Mouse (Mus musculus): ENCODE results near the gene Dhrs4. TPM values are rescaled to one million over a fixed set of nuclear protein-coding genes. Genes with fewer than 3 reads are reported as not detected.

Dhrs4 gene
- 17.0 TPM for polyA plus RNA-seq (2015; fragmentation: Illumina TruSeq; extraction: RNeasy Lipid Tissue Mini Kit (QIAGEN cat#74804); ENCODE audit: insufficient read depth, low read depth, low replicate concordance)

DNA sequence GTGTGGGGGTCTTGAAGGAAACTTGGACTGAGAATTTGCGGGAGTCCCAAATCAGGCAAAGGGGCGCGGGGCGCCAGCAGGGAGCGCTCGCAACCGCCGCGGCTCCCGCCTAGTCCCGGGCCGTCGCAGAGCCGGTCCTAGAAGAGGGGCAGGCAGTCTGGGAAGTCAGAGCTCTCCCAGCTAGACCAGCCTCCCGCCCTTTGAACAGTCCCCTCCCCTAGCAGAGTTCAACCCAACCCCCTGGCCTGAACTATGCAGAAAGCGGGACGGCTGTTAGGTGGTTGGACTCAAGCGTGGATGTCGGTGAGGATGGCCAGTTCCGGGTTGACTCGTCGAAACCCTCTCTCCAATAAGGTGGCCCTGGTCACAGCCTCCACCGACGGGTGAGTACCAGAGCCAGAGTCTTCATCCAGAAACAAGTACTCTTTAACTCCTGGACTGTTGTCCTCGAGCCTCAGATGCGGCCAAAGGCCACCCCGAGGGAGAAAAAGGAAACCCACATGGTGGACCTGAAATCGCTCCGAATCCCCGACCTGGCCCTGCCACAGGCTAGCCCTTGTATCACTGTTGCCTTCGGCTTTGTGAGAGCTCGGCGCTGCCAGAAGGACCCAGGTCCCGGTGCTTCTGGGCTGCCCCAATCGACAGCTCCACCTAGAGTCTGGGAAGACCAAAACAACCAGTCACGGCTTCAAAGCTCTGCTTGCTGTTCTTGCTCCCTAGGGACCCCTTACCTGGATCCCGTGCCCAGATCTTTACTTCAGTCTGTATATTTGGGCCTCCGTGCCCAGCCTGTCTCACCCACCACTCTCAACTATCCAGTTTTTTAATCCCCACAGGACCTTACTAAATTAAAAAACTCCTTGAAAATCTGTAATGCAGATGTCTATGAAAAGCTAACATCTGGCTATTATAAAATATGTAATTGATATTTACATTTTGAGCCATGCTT, at the start of gene Dhrs4:
Dhrs4 (plus strand) TSS at position 108 of the 949 bp plus-strand sequence.

DNA sequence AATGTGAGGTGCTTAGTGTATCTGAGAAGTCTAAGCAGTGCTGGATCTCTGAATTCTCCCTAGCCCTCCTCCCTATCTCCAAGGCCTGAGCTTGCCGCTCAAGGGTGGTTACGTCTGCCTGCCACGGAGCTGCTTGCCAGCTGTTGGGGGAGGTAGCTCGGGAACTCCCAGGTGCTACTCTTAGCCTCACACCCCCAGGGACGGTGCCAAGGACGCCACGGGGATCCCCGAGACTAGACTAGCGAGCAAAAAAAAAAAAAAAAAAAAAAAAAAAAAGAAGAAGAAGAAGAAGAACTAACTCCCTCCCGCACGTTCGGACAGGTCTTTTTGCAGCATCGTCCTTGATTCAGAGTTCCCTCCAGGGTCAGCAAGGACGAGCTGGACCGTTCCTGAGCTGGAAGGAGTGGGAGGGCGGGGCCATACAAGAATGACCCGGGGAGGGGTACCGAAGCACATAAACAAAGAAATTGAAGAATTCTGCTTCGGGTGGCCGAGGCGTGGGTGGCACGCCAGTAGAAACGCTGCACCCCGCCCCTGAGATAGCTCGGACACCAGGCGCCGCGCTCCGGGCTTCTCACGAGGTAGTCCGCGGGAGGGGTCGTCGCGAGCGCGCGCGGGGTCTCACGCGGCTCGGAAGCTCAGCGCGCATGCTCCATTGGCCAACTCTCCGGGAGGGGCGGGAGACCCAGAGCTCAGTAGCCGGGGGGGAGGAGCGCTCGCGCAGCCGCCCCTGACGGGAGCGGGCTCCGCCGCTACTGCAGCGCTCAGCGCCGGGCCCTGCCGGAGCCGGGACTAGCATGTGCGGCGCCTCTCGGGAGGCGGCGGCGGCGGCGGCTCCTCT, 12.0 kb downstream of the Dhrs4 start, which contains the start of gene Carmil3:
Carmil3 (plus strand) TSS at position 291 of the 841 bp plus-strand sequence.

DNA sequence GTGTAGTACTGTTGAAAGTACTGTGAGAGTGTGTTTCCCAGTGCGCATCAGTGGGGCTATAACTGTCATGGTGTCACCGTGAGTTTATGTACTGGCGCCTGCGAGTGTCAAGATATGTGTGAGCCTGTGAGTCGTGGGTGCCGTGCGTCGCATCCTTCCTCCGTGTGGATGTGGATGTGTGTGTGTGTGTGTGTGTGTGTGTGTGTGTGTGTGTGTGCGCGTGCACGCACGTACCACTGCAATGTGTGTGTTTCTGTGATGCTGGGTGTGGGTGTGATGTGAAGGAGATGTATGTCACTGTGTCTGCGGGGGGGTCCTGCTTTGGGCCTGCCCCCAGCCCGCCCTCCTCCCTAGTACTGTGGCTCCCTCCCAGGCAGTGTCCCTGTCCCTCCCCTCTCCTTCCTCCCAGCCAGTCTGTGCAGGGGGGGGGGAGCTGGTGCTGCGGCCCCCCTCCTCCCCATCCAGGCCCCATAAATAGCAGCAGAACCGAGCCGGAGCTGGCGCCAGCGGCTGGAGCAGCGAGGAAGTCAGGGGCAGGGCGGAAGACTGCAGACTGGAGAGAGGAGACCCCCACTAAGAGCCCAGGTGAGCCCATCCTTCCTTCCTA, 31.7 kb downstream of the Dhrs4 start, which contains the start of gene Cpne6:
Cpne6 (plus strand) TSS at position 321 of the 607 bp plus-strand sequence.

DNA sequence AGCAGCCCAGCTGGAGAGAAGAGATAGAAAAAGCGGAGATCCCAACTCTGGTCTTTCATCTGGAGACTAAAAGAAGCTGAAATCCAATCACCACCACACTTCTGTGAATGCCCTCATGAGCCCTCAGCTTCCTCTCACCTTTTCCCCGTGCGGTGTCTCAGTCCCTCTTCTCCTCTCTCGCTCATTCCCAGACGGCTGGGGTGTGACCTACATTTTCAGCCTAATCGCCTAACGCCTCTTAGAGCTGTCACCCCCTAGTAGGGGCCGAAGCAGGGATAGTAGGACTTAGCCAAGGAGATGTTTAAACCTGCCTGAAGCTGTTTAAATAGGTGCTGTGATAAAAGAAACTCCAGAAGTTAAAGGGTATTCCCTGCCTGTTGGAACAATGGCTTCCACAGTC, 46.2 kb downstream of the Dhrs4 start, which contains the start of gene Nrl:
Nrl (minus strand) TSS at position 197 of the 400 bp plus-strand sequence.

Other genes starting within 250 kb of the Dhrs4 start
- 11.7 TPM for gene Carmil3, start 11.9 kb downstream of the Dhrs4 start, polyA plus RNA-seq (2015; fragmentation: Illumina TruSeq; extraction: RNeasy Lipid Tissue Mini Kit (QIAGEN cat#74804); ENCODE audit: insufficient read depth, low read depth, low replicate concordance)
- not detected for gene Cpne6, start 31.7 kb downstream of the Dhrs4 start, polyA plus RNA-seq (2015; fragmentation: Illumina TruSeq; extraction: RNeasy Lipid Tissue Mini Kit (QIAGEN cat#74804); ENCODE audit: insufficient read depth, low read depth, low replicate concordance)
- not detected for gene Nrl, start 46.2 kb downstream of the Dhrs4 start, polyA plus RNA-seq (2015; fragmentation: Illumina TruSeq; extraction: RNeasy Lipid Tissue Mini Kit (QIAGEN cat#74804); ENCODE audit: insufficient read depth, low read depth, low replicate concordance)
- gene Pck2, start 61.5 kb downstream of the Dhrs4 start, polyA plus RNA-seq (2015; fragmentation: Illumina TruSeq; extraction: RNeasy Lipid Tissue Mini Kit (QIAGEN cat#74804); ENCODE audit: insufficient read depth, low read depth, low replicate concordance): 29.0 TPM
- 38.9 TPM for gene Dcaf11, start 81.2 kb downstream of the Dhrs4 start, polyA plus RNA-seq (2015; fragmentation: Illumina TruSeq; extraction: RNeasy Lipid Tissue Mini Kit (QIAGEN cat#74804); ENCODE audit: insufficient read depth, low read depth, low replicate concordance)
- gene A730061H03Rik, start 81.6 kb downstream of the Dhrs4 start, polyA plus RNA-seq (2015; fragmentation: Illumina TruSeq; extraction: RNeasy Lipid Tissue Mini Kit (QIAGEN cat#74804); ENCODE audit: insufficient read depth, low read depth, low replicate concordance): not detected
- not detected for gene Fitm1, start 96.9 kb downstream of the Dhrs4 start, polyA plus RNA-seq (2015; fragmentation: Illumina TruSeq; extraction: RNeasy Lipid Tissue Mini Kit (QIAGEN cat#74804); ENCODE audit: insufficient read depth, low read depth, low replicate concordance)
- gene Psme1, start 99.4 kb downstream of the Dhrs4 start, polyA plus RNA-seq (2015; fragmentation: Illumina TruSeq; extraction: RNeasy Lipid Tissue Mini Kit (QIAGEN cat#74804); ENCODE audit: insufficient read depth, low read depth, low replicate concordance): 38.5 TPM
- 11.7 TPM for gene Emc9, start 106.5 kb downstream of the Dhrs4 start, polyA plus RNA-seq (2015; fragmentation: Illumina TruSeq; extraction: RNeasy Lipid Tissue Mini Kit (QIAGEN cat#74804); ENCODE audit: insufficient read depth, low read depth, low replicate concordance)
- gene Psme2, start 112.4 kb downstream of the Dhrs4 start, polyA plus RNA-seq (2015; fragmentation: Illumina TruSeq; extraction: RNeasy Lipid Tissue Mini Kit (QIAGEN cat#74804); ENCODE audit: insufficient read depth, low read depth, low replicate concordance): 49.1 TPM
- gene Rnf31, start 113.0 kb downstream of the Dhrs4 start, polyA plus RNA-seq (2015; fragmentation: Illumina TruSeq; extraction: RNeasy Lipid Tissue Mini Kit (QIAGEN cat#74804); ENCODE audit: insufficient read depth, low read depth, low replicate concordance): 14.7 TPM
- gene Irf9, start 124.8 kb downstream of the Dhrs4 start, polyA plus RNA-seq (2015; fragmentation: Illumina TruSeq; extraction: RNeasy Lipid Tissue Mini Kit (QIAGEN cat#74804); ENCODE audit: insufficient read depth, low read depth, low replicate concordance): 11.2 TPM
- 9.7 TPM for gene Rec8, start 139.3 kb downstream of the Dhrs4 start, polyA plus RNA-seq (2015; fragmentation: Illumina TruSeq; extraction: RNeasy Lipid Tissue Mini Kit (QIAGEN cat#74804); ENCODE audit: insufficient read depth, low read depth, low replicate concordance)
- 49.8 TPM for gene Ipo4, start 157.2 kb downstream of the Dhrs4 start, polyA plus RNA-seq (2015; fragmentation: Illumina TruSeq; extraction: RNeasy Lipid Tissue Mini Kit (QIAGEN cat#74804); ENCODE audit: insufficient read depth, low read depth, low replicate concordance)
- 1.6 TPM for gene Gm49378, start 159.1 kb downstream of the Dhrs4 start, polyA plus RNA-seq (2015; fragmentation: Illumina TruSeq; extraction: RNeasy Lipid Tissue Mini Kit (QIAGEN cat#74804); ENCODE audit: insufficient read depth, low read depth, low replicate concordance)
- gene Tm9sf1, start 165.0 kb downstream of the Dhrs4 start, polyA plus RNA-seq (2015; fragmentation: Illumina TruSeq; extraction: RNeasy Lipid Tissue Mini Kit (QIAGEN cat#74804); ENCODE audit: insufficient read depth, low read depth, low replicate concordance): 17.3 TPM
- gene Tssk4, start 171.4 kb downstream of the Dhrs4 start, polyA plus RNA-seq (2015; fragmentation: Illumina TruSeq; extraction: RNeasy Lipid Tissue Mini Kit (QIAGEN cat#74804); ENCODE audit: insufficient read depth, low read depth, low replicate concordance): 0.59 TPM
- 8.9 TPM for gene Mdp1, start 181.8 kb downstream of the Dhrs4 start, polyA plus RNA-seq (2015; fragmentation: Illumina TruSeq; extraction: RNeasy Lipid Tissue Mini Kit (QIAGEN cat#74804); ENCODE audit: insufficient read depth, low read depth, low replicate concordance)
- 5.6 TPM for gene Gmpr2, start 193.2 kb downstream of the Dhrs4 start, polyA plus RNA-seq (2015; fragmentation: Illumina TruSeq; extraction: RNeasy Lipid Tissue Mini Kit (QIAGEN cat#74804); ENCODE audit: insufficient read depth, low read depth, low replicate concordance)
- gene Nedd8, start 193.4 kb downstream of the Dhrs4 start, polyA plus RNA-seq (2015; fragmentation: Illumina TruSeq; extraction: RNeasy Lipid Tissue Mini Kit (QIAGEN cat#74804); ENCODE audit: insufficient read depth, low read depth, low replicate concordance): 60.9 TPM
- gene Tinf2, start 203.1 kb downstream of the Dhrs4 start, polyA plus RNA-seq (2015; fragmentation: Illumina TruSeq; extraction: RNeasy Lipid Tissue Mini Kit (QIAGEN cat#74804); ENCODE audit: insufficient read depth, low read depth, low replicate concordance): 5.5 TPM
- gene Tgm1, start 235.2 kb downstream of the Dhrs4 start, polyA plus RNA-seq (2015; fragmentation: Illumina TruSeq; extraction: RNeasy Lipid Tissue Mini Kit (QIAGEN cat#74804); ENCODE audit: insufficient read depth, low read depth, low replicate concordance): 0.30 TPM
- gene Rabggta, start 243.5 kb downstream of the Dhrs4 start, polyA plus RNA-seq (2015; fragmentation: Illumina TruSeq; extraction: RNeasy Lipid Tissue Mini Kit (QIAGEN cat#74804); ENCODE audit: insufficient read depth, low read depth, low replicate concordance): 9.4 TPM